Mouse (Mus musculus) cerebellum, adult 2 months (tissue): ENCODE measurements around the gene Tmem221.

Source experiments
- CTCF ChIP-seq: fragments of 200-500 bp; IDR thresholded peaks from 2 replicates; pipeline ENCODE4 v1.5.1; 2011; ENCODE audit warnings: low read depth, mild to moderate bottlenecking, control low read depth, low read length, moderate library complexity, borderline replicate concordance; ENCODE audit not compliant: insufficient read depth
- POLR2A ChIP-seq: fragments of 200-500 bp; IDR thresholded peaks from 2 replicates; pipeline ENCODE4 v1.6.1; 2011; ENCODE audit warnings: low read length, control low read depth, borderline replicate concordance; ENCODE audit not compliant: insufficient read depth

- TF ChIP-seq CTCF (no peak), POLR2A (no peak)
These were observed 10.3 kb upstream of the Tmem221 start for GRCm38 (mm10) chr8:71568941-71569340.
